Mouse (Mus musculus) olfactory bulb, adult 2 months (tissue): ENCODE measurements around the gene Stat1.

Source experiments
- CTCF ChIP-seq: fragments of 200-500 bp; IDR thresholded peaks from 2 replicates; pipeline ENCODE4 v1.5.1; 2012; ENCODE audit warnings: low read depth, mild to moderate bottlenecking, low read length, moderate library complexity; ENCODE audit not compliant: insufficient read depth
- POLR2A ChIP-seq: fragments of 200-500 bp; IDR thresholded peaks from 2 replicates; pipeline ENCODE4 v1.6.1; 2012; ENCODE audit warnings: mild to moderate bottlenecking, low read depth, low read length, moderate library complexity; ENCODE audit not compliant: insufficient read depth

- TF ChIP-seq CTCF (no peak), POLR2A (no peak)
Observed at GRCm38 (mm10) chr1:52166652-52167220, 47.5 kb downstream of the Stat1 start.
